Mouse (Mus musculus) heart, embryonic 13.5 days (tissue): ENCODE results near the gene Il2ra. TPM values are rescaled to one million over a fixed set of nuclear protein-coding genes. Genes with fewer than 3 reads are reported as not detected.

Source experiments
- ATAC-seq: fragments of 200-750 bp; cut with Nextera tagmentation; 2 replicates; pipeline ENCODE4 v1.8.0; 2017; ENCODE audit warnings: moderate TSS enrichment; ENCODE audit not compliant: insufficient number of reproducible peaks, low FRiP score, low TSS enrichment; ENCODE audit errors: extremely low read depth
- H3K27ac ChIP-seq: fragments of 300-500 bp; sonication (generic); replicated peaks from 2 replicates; pipeline ENCODE4 v1.5.1; 2015; ENCODE audit warnings: moderate library complexity, mild to moderate bottlenecking, inconsistent platforms
- H3K27me3 ChIP-seq: fragments of 300-500 bp; sonication (generic); replicated peaks from 2 replicates; pipeline ENCODE4 v1.6.1; 2015; ENCODE audit warnings: mild to moderate bottlenecking, inconsistent platforms
- H3K36me3 ChIP-seq: fragments of 300-500 bp; sonication (generic); 2 replicates; pipeline ENCODE4 v1.6.1; 2015; ENCODE audit warnings: mild to moderate bottlenecking, inconsistent platforms
- H3K4me1 ChIP-seq: fragments of 300-500 bp; sonication (generic); 2 replicates; pipeline ENCODE4 v1.6.1; 2015; ENCODE audit warnings: inconsistent platforms
- H3K4me2 ChIP-seq: fragments of 300-500 bp; sonication (generic); 2 replicates; pipeline ENCODE4 v1.6.1; 2015; ENCODE audit warnings: inconsistent platforms, mild to moderate bottlenecking, moderate library complexity
- H3K4me3 ChIP-seq: fragments of 300-500 bp; sonication (generic); 2 replicates; pipeline ENCODE4 v1.5.1; 2015; ENCODE audit warnings: moderate library complexity, mild to moderate bottlenecking, inconsistent platforms
- H3K9ac ChIP-seq: fragments of 300-500 bp; sonication (generic); 2 replicates; pipeline ENCODE4 v1.6.1; 2015; ENCODE audit warnings: inconsistent platforms, mild to moderate bottlenecking, moderate library complexity
- H3K9me3 ChIP-seq: fragments of 300-500 bp; sonication (generic); 2 replicates; pipeline ENCODE4 v1.6.1; 2016; ENCODE audit warnings: inconsistent platforms
- WGBS: fragments of 180-500 bp; shearing (Covaris S2); methylation state at CpG from one replicate; pipeline ENCODE4 v1.1.7; 2015; ENCODE audit warnings: mixed read lengths; 5-methylcytosine and 5-hydroxymethylcytosine counted together
- polyA plus RNA-seq: library from polyadenylated mRNA; unstranded; fragments of >200 nt; fragmentation: Nextera tagmentation; extraction: Ambion mirVana; gene quantifications from 2 replicates; pipeline ENCODE4 v1.2.1, GENCODE M21; 2015

Il2ra gene
- polyA plus RNA-seq, 1 experiment from 2014 or later, result 0.29 TPM

GRCm38 (mm10) chr2:11623726-11624125 lies 18.9 kb upstream of the Il2ra start:
- H3K27me3 ChIP-seq, result no peaks in the 10 kb centered on the region
- WGBS, result 67% methylated on average over 2 of the region's 2 CpGs
- H3K4me3 ChIP-seq, result no peak overlapping the region
- H3K9me3 ChIP-seq, result no peaks in the 10 kb centered on the region
- no peak overlapping the region for H3K27ac ChIP-seq
- H3K4me2 ChIP-seq, result no peak overlapping the region
- H3K4me1 ChIP-seq, result no peaks in the 10 kb centered on the region
- no peak for ATAC-seq
- H3K9ac ChIP-seq, result no peak overlapping the region
- no peaks in the 10 kb centered on the region for H3K36me3 ChIP-seq

- no peak within 1 kb of the TSS for H3K27ac ChIP-seq
- H3K4me2 ChIP-seq, result no peak within 1 kb of the TSS
- H3K4me3 ChIP-seq, result no peak within 1 kb of the TSS
- H3K27me3 ChIP-seq, result no peaks in the 10 kb centered on the region
- no peak within 1 kb of the TSS for H3K9ac ChIP-seq
- no peaks in the 10 kb centered on the region for H3K4me1 ChIP-seq
- H3K36me3 ChIP-seq, result no peaks in the 10 kb centered on the region
- ATAC-seq, result no peak
- H3K9me3 ChIP-seq, result no peaks in the 10 kb centered on the region
- 87% methylated on average over 5 of the region's 5 CpGs for WGBS
Observed at GRCm38 (mm10) chr2:11625890-11626289, 16.7 kb upstream of the Il2ra start, which contains the start of gene Gm17490. TSS of gene Gm17490 (minus strand) at chr2:11626264.

- 74% methylated on average over 6 of the region's 6 CpGs for WGBS
- no peaks in the 10 kb centered on the region for H3K27me3 ChIP-seq
- no peak overlapping the region for H3K4me2 ChIP-seq
- H3K4me1 ChIP-seq, result no peaks in the 10 kb centered on the region
- H3K36me3 ChIP-seq, result no peaks in the 10 kb centered on the region
- no peak overlapping the region for H3K4me3 ChIP-seq
- H3K9me3 ChIP-seq, result no peaks in the 10 kb centered on the region
- no peak for ATAC-seq
- H3K27ac ChIP-seq, result no peak overlapping the region
- H3K9ac ChIP-seq, result no peak overlapping the region
Observed at GRCm38 (mm10) chr2:11635035-11635434, 7.6 kb upstream of the Il2ra start.

- Histone ChIP-seq H3K27me3 (no peaks in the 10 kb centered on the region), H3K36me3 (no peaks in the 10 kb centered on the region), H3K4me3 (no peak overlapping the region), H3K4me1 (no peaks in the 10 kb centered on the region), H3K9me3 (no peaks in the 10 kb centered on the region), H3K9ac (no peak overlapping the region), H3K4me2 (no peak overlapping the region), H3K27ac (no peak overlapping the region)
- no peak for ATAC-seq
- WGBS, result 88% methylated on average over 5 of the region's 5 CpGs
Observed at GRCm38 (mm10) chr2:11635471-11636137, 7.0 kb upstream of the Il2ra start.

- Histone ChIP-seq H3K4me3 (no peak overlapping the region), H3K4me1 (no peaks in the 10 kb centered on the region), H3K27me3 (no peaks in the 10 kb centered on the region), H3K4me2 (no peak overlapping the region), H3K36me3 (no peaks in the 10 kb centered on the region), H3K9me3 (no peaks in the 10 kb centered on the region), H3K27ac (no peak overlapping the region), H3K9ac (no peak overlapping the region)
- no peak for ATAC-seq
- WGBS, result 60% methylated on average over 3 of the region's 3 CpGs
Observed at GRCm38 (mm10) chr2:11636138-11636480, 6.5 kb upstream of the Il2ra start.

GRCm38 (mm10) chr2:11637115-11637514 lies 5.5 kb upstream of the Il2ra start:
- 70% methylated on average over 1 of the region's 1 CpGs for WGBS
- H3K9me3 ChIP-seq, result no peaks in the 10 kb centered on the region
- no peaks in the 10 kb centered on the region for H3K27me3 ChIP-seq
- no peak overlapping the region for H3K27ac ChIP-seq
- H3K9ac ChIP-seq, result no peak overlapping the region
- no peaks in the 10 kb centered on the region for H3K4me1 ChIP-seq
- H3K4me2 ChIP-seq, result no peak overlapping the region
- no peak overlapping the region for H3K4me3 ChIP-seq
- ATAC-seq, result no peak
- H3K36me3 ChIP-seq, result no peaks in the 10 kb centered on the region

- ATAC-seq, result no peak
- Histone ChIP-seq H3K4me1 (no peaks in the 10 kb centered on the region), H3K27me3 (no peaks in the 10 kb centered on the region), H3K4me3 (no peak overlapping the region), H3K4me2 (no peak overlapping the region), H3K27ac (no peak overlapping the region), H3K9ac (no peak overlapping the region), H3K9me3 (no peaks in the 10 kb centered on the region), H3K36me3 (no peaks in the 10 kb centered on the region)
- 63% methylated on average over 1 of the region's 1 CpGs for whole genome bisulfite sequencing
Observed at GRCm38 (mm10) chr2:11644057-11644456, 1.4 kb downstream of the Il2ra start.

- WGBS, result 72% methylated on average over 2 of the region's 2 CpGs
- H3K36me3 ChIP-seq, result no peaks in the 10 kb centered on the region
- H3K27me3 ChIP-seq, result no peaks in the 10 kb centered on the region
- no peak overlapping the region for H3K4me3 ChIP-seq
- H3K4me1 ChIP-seq, result no peaks in the 10 kb centered on the region
- no peaks in the 10 kb centered on the region for H3K9me3 ChIP-seq
- no peak overlapping the region for H3K27ac ChIP-seq
- H3K4me2 ChIP-seq, result no peak overlapping the region
- no peak overlapping the region for H3K9ac ChIP-seq
- no peak for ATAC-seq
Observed at GRCm38 (mm10) chr2:11645297-11645696, 2.7 kb downstream of the Il2ra start.

- H3K27me3 ChIP-seq, result no peaks in the 10 kb centered on the region
- 49% methylated on average over 3 of the region's 3 CpGs for WGBS
- H3K27ac ChIP-seq, result no peak overlapping the region
- no peaks in the 10 kb centered on the region for H3K36me3 ChIP-seq
- peaks cover 8% of the 10 kb centered on the region for H3K4me1 ChIP-seq
- no peak overlapping the region for H3K9ac ChIP-seq
- no peak overlapping the region for H3K4me3 ChIP-seq
- ATAC-seq, result no peak
- no peak overlapping the region for H3K4me2 ChIP-seq
- H3K9me3 ChIP-seq, result no peaks in the 10 kb centered on the region
Observed at GRCm38 (mm10) chr2:11651476-11651875, 8.9 kb downstream of the Il2ra start.

- Histone ChIP-seq H3K9ac (no peak overlapping the region), H3K4me2 (no peak overlapping the region), H3K27ac (no peak overlapping the region), H3K9me3 (no peaks in the 10 kb centered on the region), H3K4me1 (peaks cover 8% of the 10 kb centered on the region), H3K27me3 (no peaks in the 10 kb centered on the region), H3K36me3 (no peaks in the 10 kb centered on the region), H3K4me3 (no peak overlapping the region)
- 73% methylated on average over 3 of the region's 3 CpGs for WGBS
- no peak for ATAC-seq
Observed at GRCm38 (mm10) chr2:11652196-11652595, 9.6 kb downstream of the Il2ra start.

GRCm38 (mm10) chr2:11652780-11653179 lies 10.2 kb downstream of the Il2ra start:
- Histone ChIP-seq H3K4me1 (peaks cover 8% of the 10 kb centered on the region), H3K36me3 (no peaks in the 10 kb centered on the region), H3K4me2 (no peak overlapping the region), H3K9me3 (no peaks in the 10 kb centered on the region), H3K9ac (no peak overlapping the region), H3K4me3 (no peak overlapping the region), H3K27ac (no peak overlapping the region), H3K27me3 (no peaks in the 10 kb centered on the region)
- no peak for ATAC-seq
- WGBS, result 46% methylated on average over 2 of the region's 2 CpGs

GRCm38 (mm10) chr2:11653330-11653729 lies 10.7 kb downstream of the Il2ra start:
- ATAC-seq, result no peak
- no peaks in the 10 kb centered on the region for H3K27me3 ChIP-seq
- no peak overlapping the region for H3K9ac ChIP-seq
- H3K27ac ChIP-seq, result no peak overlapping the region
- WGBS, result 24% methylated on average over 6 of the region's 6 CpGs
- no peaks in the 10 kb centered on the region for H3K36me3 ChIP-seq
- no peaks in the 10 kb centered on the region for H3K9me3 ChIP-seq
- peaks cover 8% of the 10 kb centered on the region for H3K4me1 ChIP-seq
- H3K4me3 ChIP-seq, result no peak overlapping the region
- no peak overlapping the region for H3K4me2 ChIP-seq
